Mouse (Mus musculus) kidney, adult 8-10 months (tissue): Measurements from ENCODE around the gene Ubxn6.

Source experiments
- DNase-seq, 2 experiments: peaks; one replicate each; pipeline ENCODE4 v3.0.0; 2022

The Ubxn6 gene

GRCm38 (mm10) chr17:56022131-56022988 lies 52.5 kb downstream of the Ubxn6 start:
- DNase-seq, result no peak

- DNase-seq, result no peak
Observed at GRCm38 (mm10) chr17:56021161-56021910, 53.5 kb downstream of the Ubxn6 start.

GRCm38 (mm10) chr17:56020400-56021084 lies 54.3 kb downstream of the Ubxn6 start:
- no peak for DNase-seq

- peak in 1 of 2 experiments; percentile 57 for DNase-seq
Observed at GRCm38 (mm10) chr17:56018347-56019131, 56.3 kb downstream of the Ubxn6 start.

GRCm38 (mm10) chr17:56017848-56018247 lies 57.0 kb downstream of the Ubxn6 start:
- no peak for DNase-seq
